8 mouse cellular contexts compared by ENCODE assay signal in genomic region chr1:106883812-106884211, GRCm38 (mm10). TPM values are rescaled to one million over a fixed set of nuclear protein-coding genes. Genes with fewer than 3 reads are reported as not detected.
DNase-seq lines count a peak whose midpoint lies in the region; ATAC-seq and TF ChIP-seq lines count a peak whose summit lies in the region.
"Had no signal": no experiment of that assay in that cellular context is flagged by ENCODE, and none has a peak within 500 bp of the region (broad histone marks: within the 10 kb centered on the region; RNA-seq: fewer than 3 reads in every experiment).

No protein-coding gene starts in this region.

- no peak for TF ChIP-seq POLR2A in ES-Bruce4 (IDR thresholded peaks at IDR 0.05; ENCODE audit: insufficient read depth, low read length)

- H3K4me1 ChIP-seq in ES-Bruce4 (ENCODE audit: control insufficient read depth, insufficient read depth, low read length) = no peaks in the 10 kb centered on the region
- H3K4me1 ChIP-seq: lung, embryonic 15.5 days had no signal

- no peak overlapping the region for H3K9ac ChIP-seq in ES-Bruce4 (ENCODE audit: low read depth, poor library complexity, severe bottlenecking)
- H3K9ac ChIP-seq: lung, embryonic 15.5 days had no signal

- no peak overlapping the region for H3K27ac ChIP-seq in ES-Bruce4 (ENCODE audit: insufficient read depth, low read length)
- H3K27ac ChIP-seq: lung, embryonic 15.5 days had no signal

- no peaks in the 10 kb centered on the region for H3K9me3 ChIP-seq in ES-Bruce4 (replicated peaks; ENCODE audit: control insufficient read depth, insufficient read depth, low read length, poor library complexity, severe bottlenecking)
- H3K9me3 ChIP-seq: lung, embryonic 15.5 days had no signal

- H3K4me3 ChIP-seq in ES-Bruce4 (ENCODE audit: low read depth, low read length) = no peak overlapping the region
- H3K4me3 ChIP-seq: lung, embryonic 15.5 days had no signal

- no peaks in the 10 kb centered on the region for H3K27me3 ChIP-seq in ES-Bruce4 (ENCODE audit: control insufficient read depth, insufficient read depth, low read length, poor library complexity, severe bottlenecking)
- H3K27me3 ChIP-seq: lung, embryonic 15.5 days had no signal

- peak; percentile 1 for TF ChIP-seq CTCF in ES-Bruce4 (IDR thresholded peaks at IDR 0.05; ENCODE audit: low read depth, low read length)

- peak; percentile 91 for ATAC-seq in megakaryocyte progenitor cell, adult 5-6 weeks (replicated peaks; ENCODE audit: poor library complexity)

- TF ChIP-seq EP300 in ES-Bruce4 (IDR thresholded peaks at IDR 0.05; ENCODE audit: insufficient read depth, low read depth, low read length) = no peak

- peak; percentile 3 to 15 for DNase-seq in kidney, postnatal 36 days
- no peak for DNase-seq in kidney, postnatal 25 days
- DNase-seq in T-cell, adult 2 months (ENCODE audit: low spot score) = peak; percentile 2
- no peak for DNase-seq in adrenal gland, postnatal 25 days
- DNase-seq in neural tube, embryonic 10.5 days (ENCODE audit: extremely low spot score, low spot score) = no peak

- H3K36me3 ChIP-seq in ES-Bruce4 (ENCODE audit: control insufficient read depth, insufficient read depth, low read length, poor library complexity, severe bottlenecking) = no peaks in the 10 kb centered on the region
- H3K36me3 ChIP-seq: lung, embryonic 15.5 days had no signal

RNA-seq across cellular contexts. Expression of gene Serpinb5, which starts 22.8 kb away (rescaled TPM):
- 1.8 TPM in 1 of 2 replicates, not detected in the other for polyA plus RNA-seq in ES-Bruce4 (2011; ENCODE audit: insufficient read depth, insufficient read length, low read depth, missing spikeins)
- total RNA-seq in megakaryocyte progenitor cell, adult 5-6 weeks (2015) = not detected in 2 replicates
- not detected in 2 replicates for total RNA-seq in megakaryocyte progenitor cell, adult 5-6 weeks (2017)
- total RNA-seq in adrenal gland, postnatal 25 days (2021) = not detected in 2 replicates

RNA-seq across cellular contexts. Expression of gene Serpinb12, which starts 50.4 kb away (rescaled TPM):
- polyA plus RNA-seq in ES-Bruce4 (2011; ENCODE audit: insufficient read depth, insufficient read length, low read depth, missing spikeins) = not detected in 2 replicates
- total RNA-seq in megakaryocyte progenitor cell, adult 5-6 weeks (2015) = 0.24 TPM in 1 of 2 replicates, not detected in the other
- not detected in 2 replicates for total RNA-seq in megakaryocyte progenitor cell, adult 5-6 weeks (2017)
- not detected in 2 replicates for total RNA-seq in adrenal gland, postnatal 25 days (2021)

Comparison
In these comparisons a context has a peak if more than half of its experiments do, and no peak if none do; other contexts are left out.
1. DNase-seq: peak in kidney, postnatal 36 days (2 of 2) and T-cell, adult 2 months (single experiment); none in kidney, postnatal 25 days (0 of 2), adrenal gland, postnatal 25 days (single experiment) and neural tube, embryonic 10.5 days (single experiment).